Mouse (Mus musculus) urinary bladder, adult 2 months (tissue): ENCODE results near the gene Vtcn1. TPM values are rescaled to one million over a fixed set of nuclear protein-coding genes. Genes with fewer than 3 reads are reported as not detected.
"Not testable (repeated sequence)": the region's sequence is repeated elsewhere in the genome, so short reads cannot be mapped to it uniquely, and the experiment has no call there.

Experiments used
- DNase-seq: peaks from one replicate; pipeline ENCODE4 v3.0.0; 2022; ENCODE audit warnings: low spot score
- polyA plus RNA-seq: library from polyadenylated mRNA; depleted of rRNA; stranded (reverse); fragments of >200 nt; gene quantifications from 2 replicates; pipeline ENCODE4 v1.2.3, GENCODE M21; 2012; rRNA removed

Vtcn1 gene
- polyA plus RNA-seq: 1.9 and 2.7 TPM in 2 replicates

DNA sequence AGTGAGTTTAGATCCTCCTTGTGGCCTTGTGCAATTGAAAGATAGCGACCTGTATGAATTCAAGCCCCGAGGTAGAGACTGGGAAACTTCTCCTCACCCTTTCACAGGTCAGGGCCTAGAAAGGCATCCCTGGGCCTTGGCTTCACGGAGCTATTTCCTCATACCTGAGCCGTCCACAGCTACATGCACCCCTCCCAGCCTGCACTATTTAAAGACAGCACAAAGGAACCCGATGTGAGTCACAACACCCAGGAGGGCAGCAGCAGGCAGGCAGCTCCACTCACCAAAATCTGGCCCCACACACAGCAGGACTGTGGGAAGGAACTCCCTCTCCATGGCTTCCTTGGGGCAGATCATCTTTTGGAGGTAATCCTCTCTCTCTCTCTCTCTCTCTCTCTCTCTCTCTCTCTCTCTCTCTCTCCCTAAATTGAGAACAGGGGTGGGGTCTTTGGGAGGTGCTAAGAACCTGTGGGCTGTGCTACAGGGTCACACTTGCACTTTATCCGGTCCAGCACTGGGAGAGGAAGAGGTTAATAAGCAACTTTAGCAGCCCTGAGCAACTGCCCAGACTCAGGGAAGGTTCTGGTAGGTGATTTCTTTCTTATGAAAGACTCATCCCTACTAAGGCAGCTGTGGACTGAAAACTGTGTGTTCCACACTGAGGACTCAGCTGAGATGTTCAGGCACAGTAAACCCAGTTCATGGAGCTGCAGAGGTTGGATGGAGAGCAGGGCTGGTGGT, at the start of gene Vtcn1:
Gene Vtcn1, plus strand, starts transcription at position 235 of the 741 bp plus-strand sequence.
- no peak for DNase-seq

DNA sequence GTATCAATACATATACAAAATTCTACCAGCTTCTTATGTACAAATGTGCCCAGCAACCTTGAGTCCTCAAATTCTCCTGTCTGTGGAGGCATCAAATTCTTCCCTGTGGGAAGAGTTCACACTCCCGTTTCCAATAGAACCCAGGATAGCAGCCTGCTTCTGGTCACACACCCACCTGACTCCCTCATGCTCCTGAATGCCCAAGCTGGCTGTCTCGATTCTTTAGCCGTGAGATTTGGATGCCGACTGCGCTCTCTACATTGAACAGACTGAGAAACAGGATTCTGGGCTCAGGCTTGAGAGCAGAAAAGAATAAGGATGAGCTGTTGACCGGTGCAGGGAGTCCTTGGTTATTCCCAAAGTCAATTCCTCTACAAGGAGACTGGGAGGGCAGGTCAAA, 48.3 kb upstream of the Vtcn1 start:
- no peak for DNase-seq

DNA sequence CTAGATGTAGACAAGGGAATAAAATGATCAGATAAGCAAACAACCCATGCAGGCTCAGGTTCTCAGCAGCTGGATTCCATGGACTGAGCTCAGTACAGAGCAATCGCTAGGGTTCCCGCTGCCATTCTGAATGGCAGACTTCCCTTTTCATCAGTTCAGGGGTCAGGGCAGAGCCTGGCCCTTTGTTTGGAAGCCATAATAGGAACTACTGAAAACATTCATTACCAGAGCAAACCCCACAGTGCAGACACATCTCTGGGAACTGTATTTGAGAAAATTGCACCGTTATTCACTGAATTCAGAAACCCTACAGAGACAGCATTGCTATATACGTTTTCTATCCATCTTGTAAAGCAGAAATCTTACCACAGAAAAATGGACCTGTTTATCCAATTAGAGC, 47.7 kb upstream of the Vtcn1 start:
- DNase-seq: no peak

DNA sequence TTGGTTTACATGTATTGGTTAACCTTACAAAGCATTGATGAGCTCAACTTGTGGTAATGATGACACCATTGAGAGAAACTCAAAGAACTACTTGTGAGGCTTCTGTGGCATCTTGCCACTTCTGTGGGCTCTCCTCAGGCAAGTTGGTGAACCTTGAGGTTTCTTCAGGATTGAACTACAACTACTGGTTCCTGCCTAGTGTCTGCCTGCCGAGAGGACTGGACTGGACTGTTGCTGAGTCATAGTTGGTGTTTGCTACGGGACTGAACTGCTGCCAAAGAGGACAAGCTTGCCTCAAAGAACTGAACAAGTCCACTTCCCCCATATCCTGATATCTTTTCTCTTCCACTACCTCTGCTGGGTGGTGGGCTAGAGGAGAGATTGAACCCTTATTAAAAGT, 39.2 kb upstream of the Vtcn1 start:
- DNase-seq: no peak

DNA sequence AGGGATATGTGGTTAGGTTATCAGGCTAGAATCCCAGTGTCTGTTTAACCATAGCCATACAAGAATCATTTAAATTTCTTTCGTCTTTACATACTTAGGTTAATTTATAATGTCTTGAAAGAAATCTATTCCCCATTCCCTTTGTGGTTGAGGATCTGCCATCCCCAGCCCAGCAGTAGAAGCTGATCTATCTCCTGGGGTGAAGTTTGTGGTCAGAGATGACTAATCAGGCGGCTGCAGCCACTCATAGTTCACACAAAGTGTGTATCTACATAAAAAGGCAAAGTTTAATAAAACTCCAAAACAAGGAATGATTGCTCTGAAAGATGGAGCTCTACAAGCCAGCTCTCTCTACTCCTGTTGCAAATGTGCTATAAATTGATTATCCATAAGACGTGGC, 33.6 kb upstream of the Vtcn1 start:
- no peak for DNase-seq

DNA sequence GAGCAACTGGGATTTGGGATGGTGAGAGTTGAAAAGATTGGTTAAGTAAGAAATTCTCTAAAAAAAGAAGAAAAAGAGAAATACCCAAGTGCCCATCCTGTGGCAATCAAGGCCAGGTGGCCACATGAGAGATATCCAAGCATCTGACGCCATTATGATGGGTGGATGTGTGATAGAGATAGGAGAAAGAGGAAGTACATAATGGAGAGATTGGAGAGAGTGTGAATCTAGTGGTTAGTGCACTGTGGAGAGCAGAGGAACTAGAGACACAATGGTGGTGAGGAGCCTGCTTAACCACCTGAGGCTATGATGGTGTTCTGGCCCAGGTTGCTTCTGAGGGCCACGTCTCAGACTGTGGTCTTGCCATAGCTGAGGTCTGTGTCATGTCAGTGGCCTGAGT, 31.9 kb upstream of the Vtcn1 start:
- DNase-seq: no peak

DNA sequence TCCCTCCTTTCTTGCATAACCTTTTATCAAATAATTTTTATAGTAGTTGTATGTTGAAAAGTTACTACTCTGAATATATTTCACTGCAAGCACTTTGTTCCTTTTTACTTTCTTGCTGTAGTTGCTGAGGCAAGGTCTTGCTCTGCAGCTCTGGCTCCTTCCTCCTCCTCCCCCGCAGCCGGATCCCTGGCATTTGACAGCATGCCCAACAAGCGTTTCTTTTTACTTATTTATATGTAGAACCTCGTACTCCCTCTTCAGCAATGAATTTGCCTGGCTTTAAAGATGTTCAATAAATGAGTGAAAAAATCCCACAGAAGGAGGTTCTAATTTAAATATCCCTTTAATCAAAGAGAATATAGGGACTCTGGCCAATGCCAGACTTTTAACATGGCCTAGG, 28.7 kb upstream of the Vtcn1 start:
- DNase-seq: no peak

DNA sequence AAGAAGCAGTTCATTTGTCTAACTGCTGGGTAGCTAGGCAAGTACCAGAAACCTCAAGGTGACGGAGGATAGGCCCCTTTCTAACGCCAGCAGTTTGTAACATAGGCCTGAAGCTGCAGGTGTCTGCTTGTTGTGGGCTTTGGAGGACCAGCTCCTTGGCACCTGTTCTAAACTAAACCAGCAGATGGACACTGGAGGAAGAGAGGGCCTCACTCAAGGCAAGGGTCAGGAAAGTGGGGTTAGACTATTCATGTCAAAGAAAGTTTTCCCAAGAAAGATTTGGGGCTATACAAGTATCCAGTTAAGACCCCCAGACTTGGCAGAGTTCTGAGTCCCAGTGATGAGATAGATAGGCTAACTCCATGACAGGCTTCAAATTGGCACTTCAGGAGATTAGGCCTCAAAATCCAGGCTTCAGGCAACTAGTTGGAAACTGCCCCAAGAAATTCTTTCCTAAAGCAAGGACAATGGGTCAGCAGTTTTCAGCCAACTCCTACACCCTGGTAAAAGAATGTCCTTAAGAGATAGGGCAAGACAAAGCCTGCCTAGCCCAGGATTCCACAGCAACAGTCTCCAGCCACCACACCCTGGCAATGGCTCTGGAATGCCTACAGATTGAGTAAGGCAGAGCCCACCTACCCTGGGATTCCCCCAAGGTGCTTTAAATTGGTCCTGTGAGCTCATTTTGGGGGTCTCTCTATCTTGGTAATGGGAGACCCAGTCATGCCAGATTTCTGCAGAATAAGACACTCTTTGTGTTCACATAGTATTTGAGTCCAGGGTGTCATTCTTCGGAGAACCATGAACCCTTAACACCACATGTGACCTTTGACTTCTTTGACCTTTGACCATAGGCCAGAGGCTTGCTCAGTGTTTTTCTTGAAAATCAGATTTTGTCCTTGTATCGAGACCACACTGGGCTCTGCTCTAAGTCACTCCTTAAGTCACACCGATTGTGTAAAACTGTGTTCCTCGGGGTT, 27.8 kb upstream of the Vtcn1 start:
- DNase-seq: no peak

DNA sequence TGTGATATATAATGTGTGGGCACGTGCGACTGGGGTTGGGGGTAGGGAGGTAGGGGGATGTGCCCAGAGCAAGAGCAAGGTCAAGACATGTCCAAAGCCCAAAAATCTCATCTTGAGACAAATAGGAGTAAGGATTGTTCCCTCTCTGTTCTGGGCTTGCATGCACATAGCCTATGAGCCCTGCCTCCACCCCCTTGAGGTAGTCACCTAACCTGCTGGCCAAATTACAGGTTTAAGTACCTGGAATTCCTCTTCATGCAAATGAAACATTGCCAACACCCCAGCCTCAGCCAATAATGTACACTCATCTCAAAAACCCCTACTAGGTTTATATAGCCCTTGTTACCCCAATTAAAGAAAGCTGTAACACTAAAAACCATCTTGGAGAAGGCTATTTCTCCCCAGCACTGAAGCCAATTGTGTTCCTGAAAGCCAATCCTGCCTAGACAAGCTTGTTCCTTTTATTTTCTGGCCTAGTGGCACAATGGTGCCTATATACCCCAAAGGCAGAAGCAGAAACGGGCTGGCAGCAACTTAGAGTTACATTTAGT, 26.3 kb upstream of the Vtcn1 start:
- DNase-seq: no peak

DNA sequence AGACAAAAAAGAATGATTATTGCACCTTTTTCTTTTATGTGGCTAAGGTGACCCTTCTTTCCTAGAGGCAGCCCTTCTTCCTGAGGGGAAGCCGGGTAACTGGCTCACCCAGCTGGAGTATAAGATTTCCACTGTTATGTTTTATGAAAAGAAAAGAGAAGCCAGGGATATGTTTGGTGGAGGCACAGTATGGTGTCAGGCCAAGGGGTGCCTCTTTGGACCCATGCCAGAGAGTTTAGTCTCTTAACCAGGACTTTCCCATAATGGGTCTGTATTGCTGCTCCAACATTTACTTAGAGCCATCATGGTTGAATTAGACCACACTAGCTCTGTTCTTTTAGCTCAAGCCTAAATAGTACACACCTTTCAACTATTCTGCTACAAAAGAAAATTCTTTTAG, 20.3 kb upstream of the Vtcn1 start:
- DNase-seq: no peak

DNA sequence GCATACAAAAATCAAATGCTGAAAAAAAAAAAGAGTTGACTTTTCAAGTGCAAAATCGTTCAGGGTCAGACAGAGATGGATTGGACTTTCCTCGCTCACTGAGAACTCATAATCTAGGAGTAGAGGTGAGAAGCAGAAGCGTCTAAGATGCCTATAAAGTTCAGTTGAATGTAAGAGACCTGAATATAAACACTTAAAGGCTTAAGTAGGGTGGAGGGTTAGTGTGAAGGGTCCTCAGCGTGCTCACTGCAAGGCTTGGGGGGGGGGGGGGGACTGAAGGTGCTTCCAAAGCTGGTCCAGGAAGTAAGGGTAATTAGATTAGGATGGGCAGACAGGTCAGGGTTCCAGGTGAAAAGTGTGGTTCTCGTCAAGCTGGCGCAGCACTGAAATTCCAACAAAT, 19.3 kb upstream of the Vtcn1 start:
- no peak for DNase-seq

DNA sequence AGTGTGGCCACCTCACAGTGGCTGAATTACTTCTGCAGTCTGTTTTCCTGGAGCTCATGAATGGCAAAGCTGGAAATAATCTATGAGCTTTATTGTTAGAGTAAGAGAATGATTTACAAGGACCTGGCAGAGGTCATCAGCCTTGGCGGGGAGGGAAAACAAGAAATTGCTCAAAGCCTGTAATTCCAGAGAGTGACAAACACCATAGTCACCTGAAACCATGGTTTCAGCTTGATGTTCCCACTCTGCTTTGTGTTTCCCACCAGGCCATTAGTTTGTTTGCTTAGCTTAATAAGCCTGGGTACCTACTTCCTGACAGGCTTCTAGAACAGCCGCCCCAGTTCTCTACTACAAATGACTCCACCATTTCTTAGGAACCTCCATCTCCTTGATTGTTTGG, 14.8 kb upstream of the Vtcn1 start:
- DNase-seq: no peak

DNA sequence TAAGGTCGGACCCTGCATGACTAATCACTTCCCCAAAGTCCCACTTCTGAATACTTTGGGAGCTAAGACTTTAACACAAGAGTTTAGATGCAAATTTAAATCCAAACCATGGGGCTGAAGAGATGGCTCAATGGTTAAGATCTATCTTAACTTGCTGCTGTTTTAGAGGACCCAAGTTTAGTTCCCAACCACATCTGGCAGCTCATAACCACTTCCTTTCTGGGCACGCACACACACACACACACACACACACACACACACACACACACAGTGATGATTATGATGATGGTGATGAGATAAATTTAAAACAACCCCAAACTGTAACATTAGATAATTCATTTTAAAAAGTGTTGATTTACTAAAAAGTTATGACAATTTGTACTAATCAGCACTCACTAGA, 13.4 kb upstream of the Vtcn1 start:
- DNase-seq: no peak

DNA sequence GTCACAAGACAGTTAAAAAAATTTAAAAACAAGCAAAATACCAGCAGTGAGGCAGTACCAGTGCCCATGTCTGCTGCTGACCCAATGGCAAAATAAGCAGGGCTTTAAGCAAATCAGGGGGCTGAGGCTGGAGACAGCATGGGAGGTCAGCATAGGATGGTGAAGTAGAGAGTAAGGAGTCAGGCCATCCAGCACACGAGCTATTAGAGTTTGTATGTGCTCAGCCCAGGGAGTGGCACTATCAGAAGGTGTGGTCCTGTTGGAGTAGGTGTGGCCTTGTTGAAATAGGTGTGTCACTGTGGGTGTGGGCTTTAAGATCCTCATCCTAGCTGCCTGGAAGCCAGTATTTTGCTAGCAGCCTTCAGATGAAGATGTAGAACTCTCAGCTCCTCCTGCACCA, 9.8 kb upstream of the Vtcn1 start:
- not testable (repeated sequence) for DNase-seq

DNA sequence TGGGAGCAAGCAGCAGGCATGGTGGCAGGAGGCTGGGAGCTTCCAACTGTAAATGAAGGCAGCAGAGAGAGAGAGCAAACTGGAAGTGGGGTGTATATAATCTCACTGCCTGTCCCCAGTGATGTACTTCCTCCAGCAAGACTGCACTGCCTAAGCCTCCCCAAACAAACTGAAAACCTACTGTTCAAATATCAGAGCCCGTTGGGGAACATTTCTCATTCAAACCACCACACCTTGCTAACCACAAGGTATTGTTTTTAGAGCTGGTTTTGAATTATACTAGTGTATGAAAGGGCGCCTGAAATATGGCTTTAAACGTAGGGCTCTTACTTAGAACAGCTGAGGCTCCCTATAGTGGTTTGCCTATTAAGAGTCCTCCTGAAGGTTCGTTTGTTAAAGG, 6.5 kb upstream of the Vtcn1 start:
- DNase-seq: no peak

DNA sequence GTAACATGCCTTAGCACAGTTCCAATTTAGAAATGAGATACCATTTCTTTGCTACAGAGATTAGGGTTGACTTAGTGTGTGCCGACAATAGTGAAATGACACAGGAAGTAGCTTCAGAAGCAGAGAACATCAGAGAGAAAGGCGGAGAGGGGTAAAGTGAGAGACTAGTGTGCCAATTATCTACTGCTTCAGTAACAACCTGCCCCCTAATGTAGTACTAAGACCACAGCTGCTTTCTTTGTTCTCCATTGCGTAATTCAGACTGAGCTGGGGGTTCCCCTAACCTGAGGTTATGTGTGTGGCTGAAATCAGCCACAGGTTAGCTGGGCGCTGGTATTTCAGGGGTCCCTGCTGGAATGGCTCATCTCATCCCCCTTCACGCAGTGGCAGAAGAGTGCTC, 5.7 kb upstream of the Vtcn1 start:
- no peak for DNase-seq

DNA sequence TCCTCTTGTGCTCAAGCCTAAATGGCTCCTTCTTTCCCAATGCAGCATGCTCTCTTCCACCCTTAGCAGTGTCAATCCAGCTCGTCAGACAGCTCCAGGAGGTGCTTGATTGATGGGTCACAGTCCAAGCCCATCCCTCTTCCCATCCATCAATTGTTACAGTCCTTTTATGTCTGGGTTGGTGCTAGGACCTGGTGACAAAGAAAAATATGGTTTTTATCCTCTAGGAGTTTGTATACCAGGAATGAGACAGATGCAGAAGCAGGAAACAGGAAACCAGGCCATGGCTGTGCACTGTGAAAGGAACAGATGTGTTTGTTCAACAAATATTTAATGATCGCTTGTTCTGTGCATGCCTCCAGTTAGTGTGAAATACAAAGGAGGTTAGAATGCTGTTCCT, 4.4 kb upstream of the Vtcn1 start:
- DNase-seq: no peak

DNA sequence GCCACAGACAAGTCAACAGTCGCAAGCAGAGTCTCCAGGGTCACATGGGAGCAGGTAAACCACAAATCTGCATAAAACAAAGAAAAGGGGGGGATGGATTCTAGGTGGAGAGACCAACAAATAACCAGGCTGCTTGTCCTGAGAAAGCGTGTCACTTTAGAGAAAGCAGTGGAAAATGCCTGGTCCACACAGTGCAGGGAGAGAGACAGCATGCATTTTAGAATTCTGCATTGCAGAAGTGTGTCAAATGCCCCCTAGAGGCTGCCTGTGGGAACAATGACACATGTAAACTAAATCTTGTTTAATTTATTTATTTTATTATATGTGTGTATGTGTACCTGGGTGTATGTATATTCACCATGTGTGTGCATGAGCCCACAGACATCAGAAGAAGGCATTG, 4.0 kb upstream of the Vtcn1 start:
- DNase-seq: no peak

DNA sequence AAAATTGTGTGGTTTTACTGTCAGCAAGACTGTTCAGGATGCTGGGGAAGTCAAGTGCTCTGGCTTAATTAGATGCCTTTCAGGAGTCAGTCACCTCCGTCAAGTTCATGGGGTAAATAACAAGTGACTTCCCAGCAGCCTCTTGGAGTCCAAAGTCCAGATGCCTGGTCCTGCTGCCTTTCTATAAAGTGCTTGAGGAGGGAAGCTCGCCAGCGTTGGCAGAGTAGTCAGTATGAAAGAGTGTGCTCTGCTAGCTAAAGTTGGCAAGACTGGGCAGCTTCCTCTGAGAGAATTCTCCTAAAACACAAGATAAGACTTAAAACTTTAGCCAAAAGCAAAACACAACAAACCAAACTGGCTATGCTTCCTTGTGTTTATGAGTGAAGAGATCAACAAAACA, 18.5 kb downstream of the Vtcn1 start:
- DNase-seq: no peak

DNA sequence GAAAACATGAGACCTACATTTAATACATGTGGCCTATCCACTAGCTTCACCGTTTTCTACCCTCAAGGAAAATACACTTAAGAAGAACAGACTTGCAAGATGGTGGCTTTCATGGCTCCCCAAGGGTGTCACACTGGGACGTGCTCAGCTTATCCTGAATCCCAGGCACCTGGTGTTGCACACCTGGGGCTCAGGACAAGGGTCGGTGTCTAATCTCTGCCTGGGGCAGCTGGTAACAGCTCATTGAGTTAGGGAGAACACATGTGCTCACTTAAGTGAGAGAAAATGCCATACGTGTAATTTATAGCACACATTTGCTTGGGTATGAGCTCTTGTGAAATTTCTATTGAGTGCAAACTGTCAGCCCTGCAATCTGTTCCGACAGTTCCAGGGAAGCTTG, 19.1 kb downstream of the Vtcn1 start:
- no peak for DNase-seq

DNA sequence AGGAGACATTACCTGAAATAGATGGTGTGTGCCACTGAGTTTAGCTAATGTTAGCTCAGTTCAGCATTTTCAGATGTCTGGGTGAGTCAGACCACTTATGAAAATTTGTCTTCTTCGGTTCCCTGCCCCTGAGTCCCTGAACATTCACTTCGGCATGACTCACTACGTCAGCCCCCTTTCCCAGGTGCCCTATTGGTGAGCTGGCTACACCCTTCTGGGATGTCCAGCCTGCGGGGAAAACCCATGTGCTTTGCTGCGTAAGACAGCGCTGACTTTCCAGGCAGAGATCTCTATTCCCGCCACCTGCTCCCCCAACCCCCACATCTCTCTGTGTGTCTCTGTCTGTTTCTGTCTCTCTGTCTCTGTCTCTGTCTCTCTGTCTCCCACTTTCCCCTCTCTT, 23.1 kb downstream of the Vtcn1 start:
- no peak for DNase-seq

DNA sequence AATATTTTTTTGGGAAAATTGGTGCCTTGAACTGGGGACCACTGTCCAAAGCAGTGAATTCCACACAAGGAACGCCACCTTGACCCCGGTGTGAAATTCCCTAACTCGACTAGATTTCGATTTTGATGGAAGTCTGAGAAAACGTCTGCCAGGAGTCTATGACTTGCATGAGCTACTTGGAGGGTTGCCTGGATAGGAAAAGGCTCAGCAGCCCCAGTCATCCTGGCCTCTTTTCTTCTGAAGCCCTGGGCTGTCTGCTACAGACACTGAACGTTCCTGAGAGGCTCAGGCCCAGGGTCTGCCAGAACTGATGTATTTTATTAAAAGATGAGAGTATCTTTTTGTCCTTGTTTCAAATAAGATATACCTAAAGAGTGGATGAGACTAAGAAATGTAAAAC, 25.2 kb downstream of the Vtcn1 start:
- no peak for DNase-seq
